Mouse (Mus musculus) bone marrow macrophage, adult 2 months (primary cell): ENCODE data around the gene Tax1bp1. TPM values are rescaled to one million over a fixed set of nuclear protein-coding genes. Genes with fewer than 3 reads are reported as not detected.

ENCODE experiments used
- H3K27ac ChIP-seq: 2 replicates; pipeline ENCODE4 v1.5.1; 2012; ENCODE audit warnings: low read depth, low read length; ENCODE audit not compliant: insufficient read depth
- H3K4me1 ChIP-seq: 2 replicates; pipeline ENCODE4 v1.6.1; 2012; ENCODE audit warnings: low read length; ENCODE audit not compliant: control insufficient read depth, insufficient read depth
- H3K4me3 ChIP-seq: 2 replicates; pipeline ENCODE4 v1.5.1; 2012; ENCODE audit warnings: mild to moderate bottlenecking, low read length, moderate library complexity; ENCODE audit not compliant: insufficient read depth
- CTCF ChIP-seq: IDR thresholded peaks from 2 replicates; pipeline ENCODE4 v1.5.1; 2012; ENCODE audit warnings: low read depth, mild to moderate bottlenecking, low read length, moderate library complexity
- POLR2A ChIP-seq: IDR thresholded peaks from 2 replicates; pipeline ENCODE4 v1.6.1; 2012; ENCODE audit warnings: mild to moderate bottlenecking, low read depth, low read length, borderline replicate concordance
- polyA plus RNA-seq: library from polyadenylated mRNA; stranded (reverse); fragments of >200 nt; gene quantifications from 2 replicates; pipeline ENCODE4 v1.2.4, GENCODE M21; 2012; ENCODE audit not compliant: missing spikeins, insufficient read depth, insufficient read length

Gene Tax1bp1
- polyA plus RNA-seq, 1 experiment = 108 TPM

- H3K4me1 ChIP-seq = peaks cover 17% of the 10 kb centered on the region
- H3K27ac ChIP-seq = no peak overlapping the region
- H3K4me3 ChIP-seq = no peak overlapping the region
- TF ChIP-seq CTCF (no peak), POLR2A (no peak)
Measured at GRCm38 (mm10) chr6:52795029-52795841, 81.7 kb downstream of the Tax1bp1 start.

DNA sequence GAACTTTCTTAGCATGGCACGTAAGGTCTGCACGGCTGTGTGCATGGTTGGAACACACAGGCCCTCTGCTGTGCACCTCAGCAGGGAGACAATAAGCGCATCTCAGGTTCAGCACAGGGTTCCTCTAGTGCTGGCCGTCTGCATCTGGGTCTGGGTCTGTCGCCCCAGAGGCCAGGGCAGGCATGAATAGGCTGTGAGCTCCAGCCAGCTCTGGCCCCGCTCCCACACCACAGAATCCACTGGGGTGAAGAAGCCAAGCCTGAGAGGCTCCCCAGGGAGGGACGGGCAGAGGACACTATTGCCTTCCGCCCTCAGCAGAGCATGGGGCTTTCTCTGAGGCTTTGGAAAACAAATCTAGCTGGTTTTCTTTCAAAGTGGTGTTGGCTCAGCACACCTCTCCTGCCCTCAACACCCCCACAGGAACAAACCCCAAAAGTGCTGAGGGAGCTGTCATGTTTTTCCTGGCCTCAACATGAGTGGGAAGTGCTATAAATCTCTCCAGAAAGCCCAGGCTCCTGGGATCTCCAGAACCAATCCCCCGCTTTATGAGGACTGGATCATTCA is 82.6 kb downstream of the Tax1bp1 start:
- no peak overlapping the region for H3K4me3 ChIP-seq
- peaks cover 18% of the 10 kb centered on the region for H3K4me1 ChIP-seq
- TF ChIP-seq CTCF (no peak), POLR2A (no peak)
- no peak overlapping the region for H3K27ac ChIP-seq

DNA sequence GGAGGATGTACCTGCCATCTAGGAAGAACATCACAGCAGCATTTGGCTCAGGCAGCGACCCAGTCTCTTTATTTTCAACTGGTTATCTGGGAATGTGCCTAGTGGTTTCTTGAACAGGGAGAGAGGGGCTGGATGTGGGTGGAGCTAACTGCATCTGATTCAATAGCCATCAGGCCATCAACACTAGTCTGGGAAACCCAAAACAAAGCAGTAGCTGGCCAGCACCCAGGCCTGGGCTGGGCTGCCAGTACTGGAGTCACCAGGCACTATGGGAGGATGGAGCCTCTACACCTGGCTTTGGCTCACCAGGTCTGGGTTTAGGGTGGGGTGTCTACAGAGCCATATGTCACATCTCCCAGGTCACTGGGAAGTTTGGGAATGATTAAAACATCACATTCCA is 83.2 kb downstream of the Tax1bp1 start:
- H3K27ac ChIP-seq = no peak overlapping the region
- TF ChIP-seq POLR2A = no peak
- TF ChIP-seq CTCF = no peak
- no peak overlapping the region for H3K4me3 ChIP-seq
- peaks cover 24% of the 10 kb centered on the region for H3K4me1 ChIP-seq

DNA sequence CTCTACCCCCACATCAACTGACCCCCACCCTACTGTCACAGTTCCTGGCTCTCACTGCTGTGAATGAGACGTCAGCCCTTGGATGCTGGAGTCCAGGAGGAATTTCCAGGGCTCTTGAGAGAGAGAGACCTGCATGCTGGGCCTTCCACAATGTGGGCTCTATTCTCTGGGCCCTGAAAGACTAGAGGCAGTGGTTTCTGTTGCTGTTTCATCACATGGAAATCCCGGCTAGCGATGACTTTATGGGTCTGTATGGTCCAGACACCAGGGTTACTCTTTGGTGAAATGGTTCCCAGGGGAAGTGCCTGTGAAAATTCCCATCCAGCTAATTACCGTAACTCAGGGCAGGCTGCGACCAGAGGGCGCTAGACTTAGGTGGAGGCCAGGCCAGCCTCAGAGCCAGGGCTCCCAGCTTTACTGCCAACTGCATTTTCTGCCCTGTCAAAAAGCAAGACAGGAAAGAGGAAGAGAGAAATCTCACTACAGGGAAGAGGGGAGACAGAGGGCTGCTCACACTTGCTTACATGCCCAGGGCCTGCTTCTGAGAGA is 83.8 kb downstream of the Tax1bp1 start:
- no peak overlapping the region for H3K4me3 ChIP-seq
- peaks cover 31% of the 10 kb centered on the region for H3K4me1 ChIP-seq
- 0 out of 2 replicates have a peak overlapping the region, but pooled peaks have one; percentile 2 for H3K27ac ChIP-seq
- no peak for TF ChIP-seq CTCF
- TF ChIP-seq POLR2A = no peak

- H3K4me3 ChIP-seq = no peak overlapping the region
- no peak overlapping the region for H3K27ac ChIP-seq
- TF ChIP-seq CTCF = no peak
- TF ChIP-seq POLR2A = no peak
- H3K4me1 ChIP-seq = peaks cover 36% of the 10 kb centered on the region
Measured at GRCm38 (mm10) chr6:52802181-52802580, 88.7 kb downstream of the Tax1bp1 start.

GRCm38 (mm10) chr6:52805237-52805856 is 91.8 kb downstream of the Tax1bp1 start:
- no peak overlapping the region for H3K27ac ChIP-seq
- TF ChIP-seq CTCF = no peak
- H3K4me1 ChIP-seq = peaks cover 26% of the 10 kb centered on the region
- H3K4me3 ChIP-seq = no peak overlapping the region

Other genes with a start within 250 kb of the Tax1bp1 start
- gene Hibadh, start 73.3 kb upstream of the Tax1bp1 start, polyA plus RNA-seq = 40.6 and 41.2 TPM in 2 replicates